Mouse (Mus musculus): ENCODE measurements around the gene Eif2s3y. TPM values are rescaled to one million over a fixed set of nuclear protein-coding genes. Genes with fewer than 3 reads are reported as not detected.

The Eif2s3y gene
- total RNA-seq (2012; rRNA removed) (110 and 113 TPM in 2 replicates), polyA plus RNA-seq (2012; ENCODE audit: insufficient read depth in 1 of 2, insufficient read length in 2 of 2, low read depth in 1 of 2, low replicate concordance in 2 of 2, missing spikeins in 1 of 2) (10 to 100 TPM in 1 of 2 experiments, not detected in 1; 63.2 TPM)

DNA sequence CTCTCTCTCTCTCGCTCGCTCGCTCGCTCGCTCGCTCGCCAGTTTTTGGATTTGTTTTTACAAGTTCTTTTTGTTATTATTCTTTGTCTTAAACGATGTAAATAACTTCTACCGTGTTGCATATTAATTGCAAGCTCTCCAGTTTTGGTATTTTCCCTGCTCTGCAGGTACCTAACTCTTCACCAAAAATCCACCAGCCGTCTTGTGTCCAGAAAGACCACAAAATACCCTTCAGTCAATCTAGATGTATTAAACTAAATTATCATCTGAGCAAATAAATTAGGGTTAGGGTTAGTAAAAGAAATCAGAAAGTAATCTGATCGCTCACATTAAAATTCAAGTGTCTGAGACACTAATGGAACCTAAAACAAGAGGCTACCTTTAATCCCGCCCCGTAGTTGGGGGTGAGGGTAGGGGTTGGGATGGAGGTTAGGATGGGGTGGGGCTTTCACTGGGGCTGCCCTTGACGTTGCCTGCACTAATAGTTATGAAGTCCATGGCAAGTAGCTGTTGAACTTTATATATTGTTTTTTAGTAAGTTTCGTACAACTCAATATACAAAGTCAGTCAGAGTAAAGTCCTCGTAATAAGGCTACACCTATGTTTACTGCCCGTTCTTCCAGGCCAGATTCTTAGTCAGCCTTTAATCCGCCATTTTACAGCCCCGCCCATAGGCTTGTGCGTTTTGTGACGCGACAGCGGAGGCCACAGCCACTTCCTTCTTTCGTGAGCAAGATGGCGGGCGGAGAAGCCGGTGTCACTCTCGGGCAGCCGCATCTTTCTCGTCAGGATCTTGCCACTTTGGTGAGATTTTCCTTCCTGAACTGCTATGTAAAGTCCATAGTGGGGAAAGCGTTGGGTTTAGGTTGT, at the start of gene Eif2s3y:
Gene Eif2s3y (plus strand): TSS at position 662 of the 870 bp plus-strand sequence.
- no peaks in the 10 kb centered on the region; a peak in 1 of 4 replicates for H3K4me1 ChIP-seq (ENCODE audit: control insufficient read depth in 1 of 2, insufficient read depth in 2 of 2, low read length in 2 of 2)
- H3K27me3 ChIP-seq (ENCODE audit: control insufficient read depth in 1 of 2, insufficient read depth in 2 of 2, low read length in 2 of 2): no peaks in the 10 kb centered on the region
- H3K36me3 ChIP-seq (ENCODE audit: control insufficient read depth in 1 of 2, insufficient read depth in 2 of 2, low read length in 2 of 2): peaks cover 15 to 17% of the 10 kb centered on the region in 2 experiments
- H3K9me3 ChIP-seq (replicated peaks; ENCODE audit: insufficient read depth, low read length): no peaks in the 10 kb centered on the region
- H3K79me2 ChIP-seq (ENCODE audit: control insufficient read depth, insufficient read depth, low read length, poor library complexity): peaks cover 8% of the 10 kb centered on the region
- no peak for TF ChIP-seq ELF1 (IDR thresholded peaks at IDR 0.05; ENCODE audit: low read depth, low read length)
- peak within 1 kb of the TSS; percentile 99 for H3K9ac ChIP-seq (ENCODE audit: control insufficient read depth, low read depth, low read length, poor library complexity, severe bottlenecking)
- H3K27ac ChIP-seq (ENCODE audit: control insufficient read depth, low read depth, low read length): peak within 1 kb of the TSS; percentile 94
- peak within 1 kb of the TSS; percentile 94 to 100 for H3K4me3 ChIP-seq (ENCODE audit: control insufficient read depth in 1 of 2, insufficient read depth in 1 of 2, low read depth in 2 of 2, low read length in 2 of 2)
- peak; percentile 95 for DNase-seq (ENCODE audit: low read depth, low spot score)

Other genes with a start within 250 kb of the Eif2s3y start
- not detected in 2 replicates for gene Zfy1, start 213.1 kb upstream of the Eif2s3y start, total RNA-seq (2012; rRNA removed)
- gene Zfy1, start 213.1 kb upstream of the Eif2s3y start, polyA plus RNA-seq (2012; ENCODE audit: insufficient read depth in 1 of 2, insufficient read length in 2 of 2, low read depth in 1 of 2, low replicate concordance in 2 of 2, missing spikeins in 1 of 2): not detected
- gene Uba1y, start 191.9 kb upstream of the Eif2s3y start, total RNA-seq (2012; rRNA removed): not detected in 2 replicates
- not detected for gene Uba1y, start 191.9 kb upstream of the Eif2s3y start, polyA plus RNA-seq (2012; ENCODE audit: insufficient read depth in 1 of 2, insufficient read length in 2 of 2, low read depth in 1 of 2, low replicate concordance in 2 of 2, missing spikeins in 1 of 2)
- 5.0 and 5.5 TPM in 2 replicates for gene Kdm5d, start 112.8 kb upstream of the Eif2s3y start, total RNA-seq (2012; rRNA removed)
- gene Kdm5d, start 112.8 kb upstream of the Eif2s3y start, polyA plus RNA-seq (2012; ENCODE audit: insufficient read depth in 1 of 2, insufficient read length in 2 of 2, low read depth in 1 of 2, low replicate concordance in 2 of 2, missing spikeins in 1 of 2): 1 to 10 TPM in 1 of 2 experiments, not detected in 1; 3.4 TPM
- gene Uty, start 235.2 kb downstream of the Eif2s3y start, total RNA-seq (2012; rRNA removed): 21.4 and 24.4 TPM in 2 replicates
- gene Uty, start 235.2 kb downstream of the Eif2s3y start, polyA plus RNA-seq (2012; ENCODE audit: insufficient read depth in 1 of 2, insufficient read length in 2 of 2, low read depth in 1 of 2, low replicate concordance in 2 of 2, missing spikeins in 1 of 2): 100 to 1,000 TPM in 1 of 2 experiments, 1 to 10 TPM in 1; 7.4 to 115 TPM